Mouse (Mus musculus) liver, postnatal 0 days (tissue): ENCODE data around the gene Acot13.

Experiments used
- CTCF ChIP-seq: sonication (generic); IDR thresholded peaks from 2 replicates; pipeline ENCODE4 v1.5.1; 2016; ENCODE audit warnings: antibody characterized with exemption, low read depth
- EP300 ChIP-seq: IDR thresholded peaks from 2 replicates; pipeline ENCODE4 v1.6.1; 2016; ENCODE audit warnings: antibody characterized with exemption, low read depth, mild to moderate bottlenecking

GRCm38 (mm10) chr13:24778706-24779380 lies 52.5 kb downstream of the Acot13 start:
- no peak for TF ChIP-seq EP300
- no peak for TF ChIP-seq CTCF
